Mouse (Mus musculus): ENCODE results near the gene Tmem56. TPM values are rescaled to one million over a fixed set of nuclear protein-coding genes. Genes with fewer than 3 reads are reported as not detected.
A peak's percentile ranks its signal among the peaks of the same experiment; 100 is the strongest.

Tmem56 gene
- polyA plus RNA-seq, 1 experiment from 2014 or later: 3.0 TPM

DNA sequence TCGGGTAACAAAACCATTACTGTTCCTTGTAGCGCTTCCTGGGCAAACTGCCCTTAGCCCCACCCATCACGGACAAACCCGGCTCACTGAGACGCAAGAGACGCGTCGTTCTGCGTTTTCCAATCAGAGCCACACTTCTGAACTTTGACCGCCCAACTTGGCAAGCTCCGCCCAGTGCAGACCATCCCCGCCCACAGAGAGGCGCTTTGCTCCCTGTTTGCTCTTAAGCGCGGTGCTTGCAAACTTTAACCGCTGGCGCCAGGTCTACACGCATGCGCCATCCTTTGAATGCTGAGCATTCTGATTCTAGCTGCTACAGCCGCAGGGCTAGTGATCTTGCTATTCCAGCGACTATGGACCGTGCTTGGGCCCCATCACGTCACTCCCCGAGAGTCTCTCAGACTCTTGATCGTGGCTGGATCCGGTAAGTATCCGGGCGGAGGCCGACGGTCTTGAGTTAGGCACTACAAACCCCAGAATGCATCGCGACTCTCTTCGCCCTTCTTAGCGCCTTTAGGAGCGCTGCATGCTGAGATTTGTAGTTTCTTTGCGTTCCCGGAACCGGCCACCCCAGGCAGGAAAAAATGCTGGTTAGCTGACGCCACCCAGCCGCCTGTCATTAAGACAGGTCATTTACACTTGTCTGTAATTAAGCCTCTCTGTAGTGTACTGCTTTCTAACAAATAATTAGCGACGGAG, 8.8 kb upstream of the Tmem56 start, which contains the start of gene Alg14:
Gene Alg14, plus strand, starts transcription at position 214 of the 699 bp plus-strand sequence.
- peak; percentile 97 for ATAC-seq (ENCODE audit: low read depth)
- WGBS: under 1% methylated on average over 42 of the region's 42 CpGs
- peak within 1 kb of the TSS; percentile 68 for H3K4me3 ChIP-seq (ENCODE audit: low read depth, low read length)

DNA sequence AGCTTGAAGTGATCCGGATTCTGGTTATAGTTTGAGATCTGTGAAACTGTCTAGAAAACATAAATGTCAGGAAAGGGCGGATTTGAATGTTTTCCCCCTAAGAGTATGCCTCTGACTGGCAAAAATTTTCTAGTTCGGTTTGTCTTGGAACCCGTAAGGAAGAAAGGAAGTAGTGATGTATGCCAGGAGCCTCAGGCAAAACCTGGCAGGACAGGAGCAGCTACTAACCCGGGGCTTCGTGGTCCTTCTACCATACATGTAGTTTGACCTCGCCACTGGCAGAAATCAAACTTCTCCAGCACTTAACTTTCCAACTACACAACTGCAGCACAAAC, 8.3 kb upstream of the Tmem56 start:
- DNase-seq (ENCODE audit: low spot score) (no peak), ATAC-seq (ENCODE audit: low read depth) (peak; percentile 16; the same call in 1 of the 2 replicates)
- Histone ChIP-seq H3K27ac (replicated peaks; ENCODE audit: low read depth, low read length) (peak overlapping the region; percentile 97), H3K27me3 (replicated peaks; ENCODE audit: control insufficient read depth, insufficient read depth, low read length) (no peaks in the 10 kb centered on the region), H3K4me2 (ENCODE audit: low read depth, low read length) (peak overlapping the region; percentile 65), H3K9me3 (ENCODE audit: control insufficient read depth, low read length) (no peaks in the 10 kb centered on the region), H3K36me3 (ENCODE audit: control insufficient read depth, insufficient read depth, low read length) (no peaks in the 10 kb centered on the region), H3K4me3 (ENCODE audit: low read depth, low read length) (peak overlapping the region; percentile 68), H3K9ac (ENCODE audit: low read depth, low read length) (peak overlapping the region; percentile 78), H3K4me1 (ENCODE audit: control insufficient read depth, insufficient read depth, low read length) (peaks cover 6% of the 10 kb centered on the region; the same call in 1 of the 2 replicates)
- WGBS: 4% methylated on average over 7 of the region's 7 CpGs

More for the DNA sequence above, 8.8 kb upstream of the Tmem56 start, which contains the start of gene Alg14:
- Histone ChIP-seq H3K36me3 (ENCODE audit: control insufficient read depth, insufficient read depth, low read length) (no peaks in the 10 kb centered on the region), H3K27me3 (replicated peaks; ENCODE audit: control insufficient read depth, insufficient read depth, low read length) (no peaks in the 10 kb centered on the region), H3K9ac (ENCODE audit: low read depth, low read length) (peak within 1 kb of the TSS; percentile 78), H3K4me1 (ENCODE audit: control insufficient read depth, insufficient read depth, low read length) (peaks cover 6% of the 10 kb centered on the region; the same call in 1 of the 2 replicates), H3K27ac (replicated peaks; ENCODE audit: low read depth, low read length) (peak within 1 kb of the TSS; percentile 97), H3K4me2 (ENCODE audit: low read depth, low read length) (peak within 1 kb of the TSS; percentile 65), H3K9me3 (ENCODE audit: control insufficient read depth, low read length) (no peaks in the 10 kb centered on the region)
- DNase-seq (ENCODE audit: low spot score): peak; percentile 100

DNA sequence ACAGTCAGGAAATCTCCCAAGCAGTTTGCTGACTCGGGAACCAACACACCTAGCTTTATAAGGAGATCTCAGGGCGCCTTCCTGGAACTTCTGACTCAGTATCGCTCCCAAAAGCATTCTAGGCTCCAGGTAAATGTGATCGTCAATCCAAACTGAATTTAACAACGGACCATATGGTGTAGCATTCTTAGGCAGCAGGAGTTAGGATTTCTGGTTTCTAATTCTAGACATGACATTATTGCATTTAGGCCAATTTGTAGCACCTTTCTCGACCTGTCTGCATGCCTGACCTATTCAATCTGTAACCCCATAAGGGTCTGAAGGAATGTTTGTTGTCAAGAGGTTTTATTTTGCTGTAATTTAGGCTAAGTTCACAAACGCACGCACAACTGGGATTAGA, 7.8 kb upstream of the Tmem56 start:
- ATAC-seq (ENCODE audit: low read depth) (no peak), DNase-seq (ENCODE audit: low spot score) (no peak)
- peak overlapping the region; percentile 68 for H3K4me3 ChIP-seq (ENCODE audit: low read depth, low read length)
- no peaks in the 10 kb centered on the region for H3K27me3 ChIP-seq (replicated peaks; ENCODE audit: control insufficient read depth, insufficient read depth, low read length)
- H3K9ac ChIP-seq (ENCODE audit: low read depth, low read length): peak overlapping the region; percentile 78
- WGBS: 65% methylated on average over 8 of the region's 8 CpGs
- peak overlapping the region; percentile 97 for H3K27ac ChIP-seq (replicated peaks; ENCODE audit: low read depth, low read length)
- H3K4me2 ChIP-seq (ENCODE audit: low read depth, low read length): peak overlapping the region; percentile 65
- no peaks in the 10 kb centered on the region for H3K9me3 ChIP-seq (ENCODE audit: control insufficient read depth, low read length)
- no peaks in the 10 kb centered on the region for H3K36me3 ChIP-seq (ENCODE audit: control insufficient read depth, insufficient read depth, low read length)
- peaks cover 6% of the 10 kb centered on the region; the same call in 1 of the 2 replicates for H3K4me1 ChIP-seq (ENCODE audit: control insufficient read depth, insufficient read depth, low read length)

DNA sequence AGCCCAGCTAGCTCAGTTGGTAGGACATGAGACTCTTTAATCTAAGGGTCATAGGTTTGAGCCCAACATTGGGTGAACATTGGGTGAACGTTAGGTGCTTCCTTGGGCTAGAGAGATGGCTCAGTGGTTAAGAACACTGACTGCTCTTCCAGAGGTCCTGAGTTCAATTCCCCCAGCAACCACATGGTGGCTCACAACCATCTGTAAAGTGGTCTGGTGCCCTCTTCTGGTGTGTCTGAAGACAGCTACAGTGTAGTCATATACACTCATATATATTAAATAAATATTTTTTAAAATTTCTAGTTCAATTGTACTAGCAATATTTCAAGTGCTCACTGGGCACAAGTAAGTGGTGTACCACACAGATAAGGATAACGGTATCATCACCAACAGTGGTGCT, 4.3 kb upstream of the Tmem56 start:
- ATAC-seq (ENCODE audit: low read depth) (no peak), DNase-seq (ENCODE audit: low spot score) (no peak)
- H3K9me3 ChIP-seq (ENCODE audit: control insufficient read depth, low read length): no peaks in the 10 kb centered on the region
- H3K9ac ChIP-seq (ENCODE audit: low read depth, low read length): no peak overlapping the region
- 93% methylated on average over 2 of the region's 2 CpGs for WGBS
- H3K27ac ChIP-seq (replicated peaks; ENCODE audit: low read depth, low read length): no peak overlapping the region
- H3K4me2 ChIP-seq (ENCODE audit: low read depth, low read length): no peak overlapping the region
- no peaks in the 10 kb centered on the region for H3K36me3 ChIP-seq (ENCODE audit: control insufficient read depth, insufficient read depth, low read length)
- peaks cover 6% of the 10 kb centered on the region; the same call in 1 of the 2 replicates for H3K4me1 ChIP-seq (ENCODE audit: control insufficient read depth, insufficient read depth, low read length)
- no peaks in the 10 kb centered on the region for H3K27me3 ChIP-seq (replicated peaks; ENCODE audit: control insufficient read depth, insufficient read depth, low read length)
- no peak overlapping the region for H3K4me3 ChIP-seq (ENCODE audit: low read depth, low read length)

DNA sequence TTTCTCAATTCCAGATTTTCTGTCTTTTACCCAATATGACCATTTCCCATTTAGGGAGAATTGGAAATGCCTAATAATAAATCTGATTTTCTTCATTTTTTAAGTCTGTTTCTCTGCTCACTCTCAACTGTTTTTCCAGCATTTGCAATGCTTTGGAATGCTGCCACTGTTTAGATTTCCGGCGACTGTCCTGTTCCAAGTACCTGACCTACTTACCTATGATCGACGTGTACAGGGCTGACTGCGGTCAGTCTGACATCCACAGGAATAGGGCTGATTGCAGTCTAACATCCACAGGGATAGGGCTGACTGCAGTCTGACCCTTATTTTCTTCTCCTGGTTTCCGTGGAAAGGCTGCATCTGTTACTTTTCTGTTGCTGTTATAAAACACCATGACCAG, 2.3 kb upstream of the Tmem56 start:
- Histone ChIP-seq H3K36me3 (ENCODE audit: control insufficient read depth, insufficient read depth, low read length) (no peaks in the 10 kb centered on the region), H3K9ac (ENCODE audit: low read depth, low read length) (no peak overlapping the region), H3K4me1 (ENCODE audit: control insufficient read depth, insufficient read depth, low read length) (no peaks in the 10 kb centered on the region), H3K4me3 (ENCODE audit: low read depth, low read length) (no peak overlapping the region), H3K27me3 (replicated peaks; ENCODE audit: control insufficient read depth, insufficient read depth, low read length) (no peaks in the 10 kb centered on the region), H3K27ac (replicated peaks; ENCODE audit: low read depth, low read length) (no peak overlapping the region), H3K4me2 (ENCODE audit: low read depth, low read length) (no peak overlapping the region), H3K9me3 (ENCODE audit: control insufficient read depth, low read length) (no peaks in the 10 kb centered on the region)
- DNase-seq (ENCODE audit: low spot score): no peak
- 90% methylated on average over 6 of the region's 6 CpGs for WGBS
- no peak for ATAC-seq (ENCODE audit: low read depth)

DNA sequence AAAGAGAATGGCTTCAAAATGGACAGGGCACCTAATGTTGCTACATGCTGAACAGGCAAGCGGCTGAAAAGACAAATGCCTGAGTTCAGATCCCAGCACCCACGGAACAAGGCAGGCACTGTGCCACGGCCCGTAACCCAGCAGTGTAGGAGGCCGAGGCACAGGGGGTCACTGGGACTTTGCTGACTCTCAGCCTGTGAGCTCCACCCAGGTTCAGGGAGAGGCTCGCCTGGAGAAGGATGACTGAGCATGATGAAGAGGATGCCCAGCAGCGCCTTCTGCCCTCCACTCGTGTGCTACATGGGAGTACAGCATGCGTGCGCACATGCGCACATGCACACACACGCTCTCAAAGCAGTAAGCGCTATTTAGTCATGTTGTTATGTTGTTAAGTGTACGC, 3.2 kb downstream of the Tmem56 start:
- DNase-seq (ENCODE audit: low spot score) (no peak), ATAC-seq (ENCODE audit: low read depth) (no peak)
- no peaks in the 10 kb centered on the region for H3K36me3 ChIP-seq (ENCODE audit: control insufficient read depth, insufficient read depth, low read length)
- no peaks in the 10 kb centered on the region for H3K4me1 ChIP-seq (ENCODE audit: control insufficient read depth, insufficient read depth, low read length)
- no peaks in the 10 kb centered on the region for H3K27me3 ChIP-seq (replicated peaks; ENCODE audit: control insufficient read depth, insufficient read depth, low read length)
- no peaks in the 10 kb centered on the region for H3K9me3 ChIP-seq (ENCODE audit: control insufficient read depth, low read length)
- 85% methylated on average over 14 of the region's 14 CpGs for WGBS
- H3K9ac ChIP-seq (ENCODE audit: low read depth, low read length): no peak overlapping the region
- H3K4me3 ChIP-seq (ENCODE audit: low read depth, low read length): no peak overlapping the region
- no peak overlapping the region for H3K27ac ChIP-seq (replicated peaks; ENCODE audit: low read depth, low read length)
- H3K4me2 ChIP-seq (ENCODE audit: low read depth, low read length): no peak overlapping the region

DNA sequence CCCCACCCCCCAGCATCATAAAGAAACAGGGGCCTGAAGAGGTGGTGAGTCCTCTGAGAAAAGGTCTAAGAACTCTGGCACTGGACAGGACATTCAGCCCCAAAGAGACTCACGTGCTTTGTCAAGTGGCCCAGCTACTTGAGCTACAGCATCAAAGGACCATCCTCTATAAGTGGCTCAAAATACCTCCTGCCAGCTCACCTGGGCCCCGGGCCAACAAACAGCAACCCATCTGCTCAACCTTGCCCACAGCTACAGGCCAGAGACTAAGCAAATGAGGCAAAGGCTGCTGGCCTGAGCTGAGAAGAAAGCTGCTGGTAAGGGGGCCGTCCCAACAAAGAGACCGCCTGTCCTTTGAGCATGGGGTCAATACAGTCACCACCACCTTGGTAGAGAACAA, 5.3 kb downstream of the Tmem56 start:
- 91% methylated on average over 4 of the region's 4 CpGs for WGBS
- Histone ChIP-seq H3K4me3 (ENCODE audit: low read depth, low read length) (no peak overlapping the region), H3K9me3 (ENCODE audit: control insufficient read depth, low read length) (no peaks in the 10 kb centered on the region), H3K36me3 (ENCODE audit: control insufficient read depth, insufficient read depth, low read length) (no peaks in the 10 kb centered on the region), H3K4me1 (ENCODE audit: control insufficient read depth, insufficient read depth, low read length) (no peaks in the 10 kb centered on the region), H3K9ac (ENCODE audit: low read depth, low read length) (no peak overlapping the region), H3K27me3 (replicated peaks; ENCODE audit: control insufficient read depth, insufficient read depth, low read length) (no peaks in the 10 kb centered on the region), H3K27ac (replicated peaks; ENCODE audit: low read depth, low read length) (no peak overlapping the region), H3K4me2 (ENCODE audit: low read depth, low read length) (no peak overlapping the region)
- DNase-seq (ENCODE audit: low spot score) (no peak), ATAC-seq (ENCODE audit: low read depth) (no peak)

DNA sequence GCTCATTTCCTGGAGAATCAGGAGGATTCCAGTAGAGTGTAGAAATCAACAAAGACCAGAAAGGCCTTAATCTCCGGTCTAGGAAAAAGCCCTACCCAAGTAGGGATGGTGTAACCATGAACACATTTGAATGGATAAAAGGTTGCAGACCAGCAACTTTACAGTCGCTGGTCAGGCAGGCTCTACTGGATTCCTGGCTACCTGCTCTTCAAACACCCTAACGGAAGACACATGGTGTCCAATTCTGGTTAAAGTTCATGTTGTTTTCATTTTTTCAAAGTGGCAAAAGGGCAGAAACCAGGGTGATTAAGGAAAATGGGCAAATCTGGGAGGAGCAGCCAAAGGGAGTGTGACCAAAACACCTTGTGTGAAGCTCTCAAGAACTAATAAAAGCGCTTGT, 5.9 kb downstream of the Tmem56 start:
- 65% methylated on average over 4 of the region's 4 CpGs for whole genome bisulfite sequencing
- no peak for DNase-seq (ENCODE audit: low spot score)

DNA sequence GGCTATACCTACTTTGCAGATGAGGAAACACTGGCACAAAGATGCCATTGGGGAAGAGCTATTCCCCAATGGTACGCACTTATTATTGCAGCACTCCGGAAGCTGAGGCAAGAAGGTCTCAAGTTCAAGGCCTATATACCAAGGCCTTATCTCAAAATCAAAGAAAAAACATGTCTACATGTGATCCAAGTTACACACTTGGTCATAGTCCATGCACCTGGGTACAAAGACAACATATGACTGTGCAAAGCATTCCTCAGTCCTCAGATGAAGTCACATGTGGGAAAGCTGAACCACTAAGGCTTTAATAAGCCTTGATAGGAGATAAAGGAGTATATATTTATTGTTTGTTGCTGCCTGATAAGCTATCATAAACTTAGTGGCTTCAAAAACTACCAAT, 8.9 kb downstream of the Tmem56 start:
- Histone ChIP-seq H3K9me3 (ENCODE audit: control insufficient read depth, low read length) (no peaks in the 10 kb centered on the region), H3K4me3 (ENCODE audit: low read depth, low read length) (no peak overlapping the region), H3K4me1 (ENCODE audit: control insufficient read depth, insufficient read depth, low read length) (no peaks in the 10 kb centered on the region), H3K9ac (ENCODE audit: low read depth, low read length) (no peak overlapping the region), H3K36me3 (ENCODE audit: control insufficient read depth, insufficient read depth, low read length) (no peaks in the 10 kb centered on the region), H3K27ac (replicated peaks; ENCODE audit: low read depth, low read length) (no peak overlapping the region), H3K27me3 (replicated peaks; ENCODE audit: control insufficient read depth, insufficient read depth, low read length) (no peaks in the 10 kb centered on the region), H3K4me2 (ENCODE audit: low read depth, low read length) (no peak overlapping the region)
- DNase-seq (ENCODE audit: low spot score) (no peak), ATAC-seq (ENCODE audit: low read depth) (no peak)
- 94% methylated on average over 2 of the region's 2 CpGs for WGBS

More for the DNA sequence above, 5.9 kb downstream of the Tmem56 start:
- ATAC-seq (ENCODE audit: low read depth): no peak
- no peak overlapping the region for H3K27ac ChIP-seq (replicated peaks; ENCODE audit: low read depth, low read length)
- no peak overlapping the region for H3K9ac ChIP-seq (ENCODE audit: low read depth, low read length)
- no peak overlapping the region for H3K4me3 ChIP-seq (ENCODE audit: low read depth, low read length)
- H3K4me1 ChIP-seq (ENCODE audit: control insufficient read depth, insufficient read depth, low read length): no peaks in the 10 kb centered on the region
- no peaks in the 10 kb centered on the region for H3K27me3 ChIP-seq (replicated peaks; ENCODE audit: control insufficient read depth, insufficient read depth, low read length)
- H3K4me2 ChIP-seq (ENCODE audit: low read depth, low read length): no peak overlapping the region
- no peaks in the 10 kb centered on the region for H3K36me3 ChIP-seq (ENCODE audit: control insufficient read depth, insufficient read depth, low read length)
- H3K9me3 ChIP-seq (ENCODE audit: control insufficient read depth, low read length): no peaks in the 10 kb centered on the region

Measured in embryonic facial prominence, embryonic 14.5 days (tissue).